Mouse (Mus musculus): Measurements from ENCODE around the gene Acot12. TPM values are rescaled to one million over a fixed set of nuclear protein-coding genes. Genes with fewer than 3 reads are reported as not detected.
A peak's percentile ranks its signal among the peaks of the same experiment; 100 is the strongest.

Gene Acot12
- total RNA-seq (2014; rRNA removed) (104 and 121 TPM in 2 replicates), polyA plus RNA-seq (2012; rRNA removed) (57.1 and 58.8 TPM in 2 replicates)

- H3K9ac ChIP-seq (ENCODE audit: low read depth, low read length), result peak within 1 kb of the TSS; percentile 98
- peak; percentile 89 for DNase-seq (ENCODE audit: extremely low read depth, low read depth, low spot score)
- H3K4me3 ChIP-seq (ENCODE audit: insufficient read depth, low read depth, low read length), result peak within 1 kb of the TSS; percentile 96
- H3K4me1 ChIP-seq (ENCODE audit: control insufficient read depth, insufficient read depth, low read length), result peaks cover 18% of the 10 kb centered on the region
- WGBS, result 2% methylated on average over 45 of the region's 45 CpGs
- no peaks in the 10 kb centered on the region for H3K27me3 ChIP-seq (ENCODE audit: control insufficient read depth, insufficient read depth, low read length)
- H3K36me3 ChIP-seq (ENCODE audit: control insufficient read depth, insufficient read depth, low read length), result peaks cover 4% of the 10 kb centered on the region
- TF ChIP-seq CTCF (IDR thresholded peaks at IDR 0.05; ENCODE audit: low read depth, low read length), result no peak
- TF ChIP-seq POLR2A (IDR thresholded peaks at IDR 0.05; ENCODE audit: extremely low read depth, insufficient read depth, low read length), result peak; percentile 78
- peak within 1 kb of the TSS; percentile 99 for H3K27ac ChIP-seq (replicated peaks; ENCODE audit: insufficient read depth, low read depth, low read length)
- H3K79me2 ChIP-seq (ENCODE audit: control insufficient read depth, insufficient read depth, low read length), result peaks cover 8% of the 10 kb centered on the region; the same call in 1 of the 2 replicates
These were observed at the start of gene Acot12 for GRCm38 (mm10) chr13:91741280-91742047. Gene Acot12, plus strand, starts transcription at chr13:91741512.

GRCm38 (mm10) chr13:91693615-91694014, 47.7 kb upstream of the Acot12 start:
- Histone ChIP-seq H3K79me2 (ENCODE audit: control insufficient read depth, insufficient read depth, low read length) (no peaks in the 10 kb centered on the region), H3K27ac (replicated peaks; ENCODE audit: insufficient read depth, low read depth, low read length) (no peak overlapping the region), H3K36me3 (ENCODE audit: control insufficient read depth, insufficient read depth, low read length) (no peaks in the 10 kb centered on the region), H3K4me1 (ENCODE audit: control insufficient read depth, insufficient read depth, low read length) (no peaks in the 10 kb centered on the region), H3K27me3 (ENCODE audit: control insufficient read depth, insufficient read depth, low read length) (no peaks in the 10 kb centered on the region), H3K9ac (ENCODE audit: low read depth, low read length) (no peak overlapping the region), H3K4me3 (ENCODE audit: insufficient read depth, low read depth, low read length) (no peak overlapping the region)
- no peak for DNase-seq (ENCODE audit: extremely low read depth, low read depth, low spot score)
- WGBS, result 81% methylated on average over 7 of the region's 7 CpGs
- TF ChIP-seq CTCF (IDR thresholded peaks at IDR 0.05; ENCODE audit: low read depth, low read length) (no peak), POLR2A (IDR thresholded peaks at IDR 0.05; ENCODE audit: extremely low read depth, insufficient read depth, low read length) (no peak)

GRCm38 (mm10) chr13:91695406-91695805, 45.9 kb upstream of the Acot12 start:
- Histone ChIP-seq H3K27ac (replicated peaks; ENCODE audit: insufficient read depth, low read depth, low read length) (no peak overlapping the region), H3K4me3 (ENCODE audit: insufficient read depth, low read depth, low read length) (no peak overlapping the region), H3K4me1 (ENCODE audit: control insufficient read depth, insufficient read depth, low read length) (no peaks in the 10 kb centered on the region), H3K79me2 (ENCODE audit: control insufficient read depth, insufficient read depth, low read length) (no peaks in the 10 kb centered on the region), H3K27me3 (ENCODE audit: control insufficient read depth, insufficient read depth, low read length) (no peaks in the 10 kb centered on the region), H3K9ac (ENCODE audit: low read depth, low read length) (no peak overlapping the region), H3K36me3 (ENCODE audit: control insufficient read depth, insufficient read depth, low read length) (no peaks in the 10 kb centered on the region)
- TF ChIP-seq CTCF (IDR thresholded peaks at IDR 0.05; ENCODE audit: low read depth, low read length) (no peak), POLR2A (IDR thresholded peaks at IDR 0.05; ENCODE audit: extremely low read depth, insufficient read depth, low read length) (no peak)
- no peak for DNase-seq (ENCODE audit: extremely low read depth, low read depth, low spot score)
- 95% methylated on average over 2 of the region's 2 CpGs for WGBS

GRCm38 (mm10) chr13:91696109-91696645, 45.1 kb upstream of the Acot12 start:
- peak; percentile 25 for DNase-seq (ENCODE audit: extremely low read depth, low read depth, low spot score)
- Histone ChIP-seq H3K27ac (replicated peaks; ENCODE audit: insufficient read depth, low read depth, low read length) (no peak overlapping the region), H3K9ac (ENCODE audit: low read depth, low read length) (no peak overlapping the region), H3K79me2 (ENCODE audit: control insufficient read depth, insufficient read depth, low read length) (no peaks in the 10 kb centered on the region), H3K4me3 (ENCODE audit: insufficient read depth, low read depth, low read length) (no peak overlapping the region), H3K36me3 (ENCODE audit: control insufficient read depth, insufficient read depth, low read length) (no peaks in the 10 kb centered on the region), H3K4me1 (ENCODE audit: control insufficient read depth, insufficient read depth, low read length) (no peaks in the 10 kb centered on the region), H3K27me3 (ENCODE audit: control insufficient read depth, insufficient read depth, low read length) (no peaks in the 10 kb centered on the region)
- WGBS, result 22% methylated on average over 2 of the region's 2 CpGs
- TF ChIP-seq POLR2A (IDR thresholded peaks at IDR 0.05; ENCODE audit: extremely low read depth, insufficient read depth, low read length) (no peak), CTCF (IDR thresholded peaks at IDR 0.05; ENCODE audit: low read depth, low read length) (no peak)

GRCm38 (mm10) chr13:91697011-91697410, 44.3 kb upstream of the Acot12 start:
- DNase-seq (ENCODE audit: extremely low read depth, low read depth, low spot score), result peak; percentile 51
- no peak overlapping the region for H3K9ac ChIP-seq (ENCODE audit: low read depth, low read length)
- H3K79me2 ChIP-seq (ENCODE audit: control insufficient read depth, insufficient read depth, low read length), result no peaks in the 10 kb centered on the region
- no peaks in the 10 kb centered on the region for H3K4me1 ChIP-seq (ENCODE audit: control insufficient read depth, insufficient read depth, low read length)
- 18% methylated on average over 3 of the region's 3 CpGs for WGBS
- no peaks in the 10 kb centered on the region for H3K27me3 ChIP-seq (ENCODE audit: control insufficient read depth, insufficient read depth, low read length)
- H3K4me3 ChIP-seq (ENCODE audit: insufficient read depth, low read depth, low read length), result no peak overlapping the region
- H3K36me3 ChIP-seq (ENCODE audit: control insufficient read depth, insufficient read depth, low read length), result no peaks in the 10 kb centered on the region
- TF ChIP-seq CTCF (IDR thresholded peaks at IDR 0.05; ENCODE audit: low read depth, low read length), result peak; percentile 29; the same call in 1 of the 2 replicates
- no peak for TF ChIP-seq POLR2A (IDR thresholded peaks at IDR 0.05; ENCODE audit: extremely low read depth, insufficient read depth, low read length)
- H3K27ac ChIP-seq (replicated peaks; ENCODE audit: insufficient read depth, low read depth, low read length), result no peak overlapping the region

GRCm38 (mm10) chr13:91702337-91702736, 39.0 kb upstream of the Acot12 start:
- 69% methylated on average over 6 of the region's 6 CpGs for WGBS
- Histone ChIP-seq H3K27ac (replicated peaks; ENCODE audit: insufficient read depth, low read depth, low read length) (no peak overlapping the region), H3K4me1 (ENCODE audit: control insufficient read depth, insufficient read depth, low read length) (no peaks in the 10 kb centered on the region), H3K27me3 (ENCODE audit: control insufficient read depth, insufficient read depth, low read length) (no peaks in the 10 kb centered on the region), H3K4me3 (ENCODE audit: insufficient read depth, low read depth, low read length) (no peak overlapping the region), H3K9ac (ENCODE audit: low read depth, low read length) (no peak overlapping the region), H3K36me3 (ENCODE audit: control insufficient read depth, insufficient read depth, low read length) (no peaks in the 10 kb centered on the region), H3K79me2 (ENCODE audit: control insufficient read depth, insufficient read depth, low read length) (no peaks in the 10 kb centered on the region)
- no peak for DNase-seq (ENCODE audit: extremely low read depth, low read depth, low spot score)
- TF ChIP-seq CTCF (IDR thresholded peaks at IDR 0.05; ENCODE audit: low read depth, low read length) (no peak), POLR2A (IDR thresholded peaks at IDR 0.05; ENCODE audit: extremely low read depth, insufficient read depth, low read length) (no peak)

Data from liver, adult 2 months (tissue).